Mouse (Mus musculus) embryonic facial prominence, embryonic 13.5 days (tissue): Measurements from ENCODE around the gene Trim12c. TPM values are rescaled to one million over a fixed set of nuclear protein-coding genes. Genes with fewer than 3 reads are reported as not detected.
"Not testable (repeated sequence)": the region's sequence is repeated elsewhere in the genome, so short reads cannot be mapped to it uniquely, and the experiment has no call there.

Experiments
- ATAC-seq: fragments of 200-750 bp; cut with Nextera tagmentation; 2 replicates; pipeline ENCODE4 v1.8.0; 2017; ENCODE audit warnings: low read depth; ENCODE audit not compliant: insufficient number of reproducible peaks, insufficient read depth, low FRiP score, low TSS enrichment
- H3K27ac ChIP-seq: fragments of 300-500 bp; sonication (generic); 2 replicates; pipeline ENCODE4 v1.5.1; 2015; ENCODE audit warnings: moderate library complexity, mild to moderate bottlenecking, inconsistent platforms
- H3K27me3 ChIP-seq: fragments of 300-500 bp; sonication (generic); 2 replicates; pipeline ENCODE4 v1.6.1; 2015; ENCODE audit warnings: mild to moderate bottlenecking, inconsistent platforms
- H3K36me3 ChIP-seq: fragments of 300-500 bp; sonication (generic); 2 replicates; pipeline ENCODE4 v1.6.1; 2015; ENCODE audit warnings: mild to moderate bottlenecking, inconsistent platforms
- H3K4me1 ChIP-seq: fragments of 300-500 bp; sonication (generic); 2 replicates; pipeline ENCODE4 v1.6.1; 2015; ENCODE audit warnings: inconsistent platforms
- H3K4me2 ChIP-seq: fragments of 300-500 bp; sonication (generic); 2 replicates; pipeline ENCODE4 v1.6.1; 2015; ENCODE audit warnings: moderate library complexity, mild to moderate bottlenecking, inconsistent platforms
- H3K4me3 ChIP-seq: fragments of 300-500 bp; sonication (generic); 2 replicates; pipeline ENCODE4 v1.5.1; 2015; ENCODE audit warnings: mild to moderate bottlenecking, inconsistent platforms
- H3K9ac ChIP-seq: fragments of 300-500 bp; sonication (generic); 2 replicates; pipeline ENCODE4 v1.6.1; 2015; ENCODE audit warnings: mild to moderate bottlenecking, inconsistent platforms
- H3K9me3 ChIP-seq: fragments of 300-500 bp; sonication (generic); 2 replicates; pipeline ENCODE4 v1.6.1; 2016; ENCODE audit warnings: inconsistent platforms
- WGBS: fragments of 180-500 bp; shearing (Covaris S2); methylation state at CpG from one replicate; pipeline ENCODE4 v1.1.7; 2015; ENCODE audit warnings: mixed read lengths; 5-methylcytosine and 5-hydroxymethylcytosine counted together
- polyA plus RNA-seq: library from polyadenylated mRNA; unstranded; fragments of >200 nt; fragmentation: Nextera tagmentation; extraction: Ambion mirVana; gene quantifications from 2 replicates; pipeline ENCODE4 v1.2.1, GENCODE M21; 2015

Trim12c gene
- 2.7 and 3.1 TPM in 2 replicates for polyA plus RNA-seq

DNA sequence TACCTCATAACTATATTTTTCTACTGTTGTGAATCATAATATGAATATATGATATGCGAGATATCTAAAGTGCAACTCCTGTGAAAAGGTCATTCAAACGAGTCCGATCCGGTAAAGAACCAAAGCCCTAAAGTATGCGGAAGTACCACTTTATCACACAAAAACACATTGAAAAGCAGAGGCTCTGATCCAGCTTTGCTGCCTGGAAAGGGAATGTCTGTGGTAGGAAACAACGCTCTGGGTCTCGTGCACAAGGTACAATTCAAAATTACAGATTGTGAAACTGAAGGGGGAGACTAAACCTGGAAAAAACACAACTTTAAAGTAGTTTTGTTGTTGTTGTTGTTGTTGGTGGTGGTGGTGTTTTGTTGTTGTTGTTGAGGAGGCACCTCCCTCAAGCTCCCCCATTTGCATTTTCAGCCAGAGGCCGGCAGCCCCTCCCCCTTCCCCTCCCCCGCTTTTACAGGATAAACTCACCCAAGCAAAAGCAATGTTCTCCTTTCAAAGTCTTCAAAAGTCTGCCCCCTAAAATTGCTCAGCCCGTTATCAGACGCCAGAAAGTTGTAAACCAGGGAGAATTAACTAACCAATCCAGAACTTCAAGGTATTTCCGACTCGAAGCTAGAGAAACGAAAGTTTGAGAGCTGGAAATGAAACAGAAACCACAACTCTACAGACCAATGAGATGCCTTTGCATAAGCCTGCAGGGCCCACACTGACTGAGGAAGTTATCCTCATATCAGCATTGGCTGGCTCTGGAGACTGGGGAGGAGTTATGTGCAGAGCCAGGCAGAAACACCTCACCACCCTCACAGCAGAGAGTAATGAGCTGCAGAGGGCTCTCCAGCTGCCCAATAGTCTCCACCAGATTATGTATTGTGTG, at the start of gene Trim12c:
Gene Trim12c, minus strand, starts transcription at position 646 of the 883 bp plus-strand sequence.
- H3K4me3 ChIP-seq = peak within 1 kb of the TSS; percentile 46
- ATAC-seq = peak; percentile 98
- H3K9ac ChIP-seq = peak within 1 kb of the TSS; percentile 63
- 5% methylated on average over 14 of the region's 14 CpGs for WGBS
- no peaks in the 10 kb centered on the region for H3K4me1 ChIP-seq
- no peaks in the 10 kb centered on the region for H3K36me3 ChIP-seq
- no peaks in the 10 kb centered on the region for H3K9me3 ChIP-seq
- peak within 1 kb of the TSS; percentile 62 for H3K4me2 ChIP-seq
- H3K27me3 ChIP-seq = no peaks in the 10 kb centered on the region
- 0 out of 2 replicates have a peak within 1 kb of the TSS, but pooled peaks have one; percentile 28 for H3K27ac ChIP-seq

DNA sequence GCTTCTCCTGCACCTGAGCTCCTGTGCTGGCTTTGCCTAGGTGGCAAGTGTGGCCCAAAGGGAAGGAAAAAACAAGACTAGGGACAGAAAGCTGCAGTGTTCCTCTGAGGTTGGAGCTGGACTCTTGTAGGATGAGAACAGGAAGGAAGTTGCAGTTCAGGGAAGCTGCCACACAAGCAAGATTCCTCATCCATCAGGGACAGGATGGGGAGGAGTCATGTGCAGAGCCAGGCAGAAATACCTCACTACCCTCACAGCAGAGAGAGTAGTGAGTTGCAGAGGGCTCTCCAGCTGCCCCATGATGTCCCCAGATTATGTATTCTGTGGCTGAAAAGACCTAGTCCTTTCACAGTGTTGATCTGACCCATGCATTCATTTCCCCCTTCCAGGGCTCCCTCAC, 48.0 kb upstream of the Trim12c start:
- H3K9ac ChIP-seq = no peak overlapping the region
- no peak overlapping the region for H3K4me2 ChIP-seq
- ATAC-seq = no peak
- no peaks in the 10 kb centered on the region for H3K27me3 ChIP-seq
- no peak overlapping the region for H3K4me3 ChIP-seq
- no peak overlapping the region for H3K27ac ChIP-seq
- H3K4me1 ChIP-seq = no peaks in the 10 kb centered on the region
- no peaks in the 10 kb centered on the region for H3K9me3 ChIP-seq
- H3K36me3 ChIP-seq = no peaks in the 10 kb centered on the region

DNA sequence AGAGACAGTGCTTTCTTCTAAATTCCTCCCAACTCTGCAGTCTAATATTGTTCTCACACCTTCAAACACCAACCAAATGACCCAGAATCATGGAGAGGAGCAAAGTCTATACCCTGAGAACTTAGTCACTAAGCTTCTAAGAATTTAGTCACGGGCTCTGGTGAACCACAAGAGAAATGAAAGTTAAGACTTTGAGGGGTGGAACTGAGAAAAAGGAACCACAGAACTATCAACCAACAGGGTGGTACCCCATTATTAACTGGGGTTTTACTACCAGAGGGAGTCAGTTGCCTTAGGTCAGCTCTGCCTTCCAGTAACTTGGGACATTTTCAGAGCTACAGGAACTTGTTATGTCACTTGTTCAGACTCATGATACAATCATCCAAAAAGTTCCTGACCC, 47.5 kb upstream of the Trim12c start, which contains the start of gene Trim30c:
Gene Trim30c, minus strand, starts transcription at position 140 of the 400 bp plus-strand sequence.
- H3K27ac ChIP-seq = no peak within 1 kb of the TSS
- H3K9ac ChIP-seq = no peak within 1 kb of the TSS
- no peaks in the 10 kb centered on the region for H3K27me3 ChIP-seq
- no peaks in the 10 kb centered on the region for H3K36me3 ChIP-seq
- no peak within 1 kb of the TSS for H3K4me2 ChIP-seq
- WGBS = 70% methylated on average over 1 of the region's 1 CpGs
- no peak within 1 kb of the TSS for H3K4me3 ChIP-seq
- H3K4me1 ChIP-seq = no peaks in the 10 kb centered on the region
- H3K9me3 ChIP-seq = no peaks in the 10 kb centered on the region
- ATAC-seq = no peak

DNA sequence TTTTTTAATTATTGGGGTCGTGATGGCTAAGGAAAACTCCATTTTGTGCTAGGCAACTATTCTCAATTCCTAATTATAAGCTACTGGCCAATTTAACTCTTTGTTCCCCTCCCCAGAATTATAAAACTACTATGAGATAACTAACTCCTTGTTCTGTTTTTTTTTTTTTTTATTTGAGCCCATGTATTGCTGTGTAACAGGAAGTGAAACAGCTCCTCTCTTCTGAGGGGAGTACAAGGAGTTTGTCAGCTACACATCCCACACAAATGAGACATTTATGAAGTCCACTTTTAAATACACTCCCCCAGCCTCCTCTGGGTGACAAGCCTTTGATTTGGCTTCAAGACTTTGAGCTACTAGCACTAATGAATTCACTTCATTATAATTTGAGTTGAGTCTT, 45.3 kb upstream of the Trim12c start:
- H3K36me3 ChIP-seq = no peaks in the 10 kb centered on the region
- no peaks in the 10 kb centered on the region for H3K27me3 ChIP-seq
- no peak overlapping the region for H3K4me3 ChIP-seq
- no peak overlapping the region for H3K27ac ChIP-seq
- no peak for ATAC-seq
- H3K9me3 ChIP-seq = no peaks in the 10 kb centered on the region
- 66% methylated on average over 1 of the region's 1 CpGs for WGBS
- H3K4me2 ChIP-seq = no peak overlapping the region
- H3K9ac ChIP-seq = no peak overlapping the region
- H3K4me1 ChIP-seq = no peaks in the 10 kb centered on the region

DNA sequence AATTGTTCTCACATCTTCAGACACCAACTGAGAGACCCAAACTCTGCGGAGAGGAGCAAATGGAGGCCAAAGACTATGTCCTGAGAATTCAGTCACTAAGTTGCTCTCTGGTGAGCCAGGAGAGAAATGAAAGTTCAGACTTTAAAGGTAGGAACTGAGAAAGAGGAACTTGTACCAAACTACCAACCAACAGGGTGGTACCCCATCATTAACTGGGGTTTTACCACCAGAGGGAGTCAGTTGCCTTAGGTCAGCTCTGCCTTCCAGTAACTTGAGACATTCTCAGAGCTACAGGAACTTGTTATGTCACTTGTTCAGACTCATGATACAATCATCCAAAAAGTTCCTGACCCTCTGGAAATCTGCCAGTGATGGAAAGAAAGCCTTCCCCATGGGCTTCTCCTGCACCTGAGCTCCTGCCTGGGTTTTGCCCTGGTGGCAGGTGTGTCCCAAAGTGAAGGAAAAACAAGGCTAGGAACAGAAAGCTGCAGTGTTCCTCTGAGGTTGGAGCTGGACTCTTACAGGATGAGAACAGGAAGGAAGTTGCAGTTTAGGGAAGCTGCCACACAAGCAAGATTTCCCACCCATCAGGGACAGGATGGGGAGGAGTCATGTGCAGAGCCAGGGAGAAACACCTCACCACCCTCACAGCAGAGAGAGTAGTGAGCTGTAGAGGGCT, 16.7 kb upstream of the Trim12c start, which contains the start of gene Trim30b:
Gene Trim30b, minus strand, starts transcription at position 149 of the 679 bp plus-strand sequence.
- 72% methylated on average over 1 of the region's 1 CpGs for WGBS
- ATAC-seq = no peak
- no peaks in the 10 kb centered on the region for H3K4me1 ChIP-seq

DNA sequence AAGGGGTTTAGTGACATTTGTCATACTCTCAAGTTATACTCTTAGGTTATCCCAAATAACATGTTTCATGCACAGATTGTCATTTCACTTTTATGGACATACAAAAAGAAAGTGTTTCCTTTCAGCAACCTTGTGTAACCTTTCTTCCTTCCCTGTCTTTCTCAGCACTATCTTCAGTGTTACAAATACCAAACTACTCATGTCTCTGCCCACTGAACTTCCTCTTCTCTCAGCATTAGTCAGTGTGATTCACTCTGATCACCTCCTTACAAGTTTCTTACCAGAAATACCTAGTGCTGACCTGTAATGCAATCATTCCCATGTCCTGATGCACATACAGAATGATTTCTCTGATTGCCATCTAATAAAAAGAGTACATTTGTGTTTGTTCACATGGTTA, 13.2 kb upstream of the Trim12c start:
- Histone ChIP-seq H3K27me3 (no peaks in the 10 kb centered on the region), H3K9ac (no peak overlapping the region), H3K4me2 (no peak overlapping the region), H3K36me3 (no peaks in the 10 kb centered on the region), H3K27ac (no peak overlapping the region), H3K9me3 (no peaks in the 10 kb centered on the region), H3K4me1 (no peaks in the 10 kb centered on the region), H3K4me3 (no peak overlapping the region)
- ATAC-seq = no peak

More for the DNA sequence above, 16.7 kb upstream of the Trim12c start, which contains the start of gene Trim30b:
- H3K27ac ChIP-seq = no peak within 1 kb of the TSS
- no peaks in the 10 kb centered on the region for H3K36me3 ChIP-seq
- H3K9ac ChIP-seq = no peak within 1 kb of the TSS
- H3K4me2 ChIP-seq = no peak within 1 kb of the TSS
- no peaks in the 10 kb centered on the region for H3K27me3 ChIP-seq
- no peaks in the 10 kb centered on the region for H3K9me3 ChIP-seq
- no peak within 1 kb of the TSS for H3K4me3 ChIP-seq

DNA sequence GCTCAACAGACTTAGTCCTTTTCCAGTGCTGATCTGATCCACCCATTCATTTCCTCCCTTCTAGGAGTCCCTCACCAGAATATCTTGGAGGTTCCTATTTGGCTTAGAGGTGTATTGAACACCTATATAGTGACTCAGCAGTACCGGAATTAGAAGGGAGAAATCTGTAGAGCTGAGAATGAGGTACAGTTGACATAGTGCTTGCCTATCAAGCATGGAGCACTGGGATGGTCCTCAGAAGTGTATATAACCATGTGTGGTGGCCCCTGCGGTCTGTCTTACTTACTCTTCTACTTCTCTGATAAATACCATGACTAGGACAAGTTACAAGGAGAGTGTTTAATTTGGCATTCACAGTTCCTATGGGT, 422 bp upstream of the Trim12c start:
- no peaks in the 10 kb centered on the region for H3K27me3 ChIP-seq
- 0 out of 2 replicates have a peak overlapping the region, but pooled peaks have one; percentile 28 for H3K27ac ChIP-seq
- H3K4me3 ChIP-seq = peak overlapping the region; percentile 46
- no peaks in the 10 kb centered on the region for H3K4me1 ChIP-seq
- WGBS = 65% methylated on average over 2 of the region's 2 CpGs
- no peaks in the 10 kb centered on the region for H3K36me3 ChIP-seq
- peak overlapping the region; percentile 62 for H3K4me2 ChIP-seq
- no peaks in the 10 kb centered on the region for H3K9me3 ChIP-seq
- 0 out of 2 replicates have a peak, but pooled peaks have one; percentile 18 for ATAC-seq
- no peak overlapping the region for H3K9ac ChIP-seq

DNA sequence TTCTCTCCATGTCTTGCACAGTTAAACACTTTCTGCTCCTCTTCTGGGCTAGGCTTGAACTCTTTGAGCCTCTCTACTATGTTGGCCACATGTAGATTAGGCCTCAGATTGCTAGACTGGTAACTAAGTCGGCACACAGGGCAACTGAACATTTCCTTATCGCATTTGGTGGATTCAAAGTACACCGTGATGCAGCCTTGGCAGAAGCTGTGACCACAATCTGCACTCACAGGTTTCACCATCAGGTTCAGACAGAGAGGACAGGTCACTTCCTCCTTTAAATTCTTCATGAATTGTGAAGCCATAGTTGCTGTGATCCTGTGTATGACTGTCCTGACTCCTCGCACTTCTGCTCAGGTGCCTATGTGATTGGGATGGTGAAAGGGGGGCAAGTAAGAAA, 5.1 kb downstream of the Trim12c start:
- not testable (repeated sequence) for H3K36me3 ChIP-seq, H3K4me1 ChIP-seq, H3K27ac ChIP-seq, H3K4me2 ChIP-seq, H3K9ac ChIP-seq, H3K9me3 ChIP-seq, H3K27me3 ChIP-seq, H3K4me3 ChIP-seq, ATAC-seq
- 86% methylated on average over 4 of the region's 4 CpGs for WGBS

DNA sequence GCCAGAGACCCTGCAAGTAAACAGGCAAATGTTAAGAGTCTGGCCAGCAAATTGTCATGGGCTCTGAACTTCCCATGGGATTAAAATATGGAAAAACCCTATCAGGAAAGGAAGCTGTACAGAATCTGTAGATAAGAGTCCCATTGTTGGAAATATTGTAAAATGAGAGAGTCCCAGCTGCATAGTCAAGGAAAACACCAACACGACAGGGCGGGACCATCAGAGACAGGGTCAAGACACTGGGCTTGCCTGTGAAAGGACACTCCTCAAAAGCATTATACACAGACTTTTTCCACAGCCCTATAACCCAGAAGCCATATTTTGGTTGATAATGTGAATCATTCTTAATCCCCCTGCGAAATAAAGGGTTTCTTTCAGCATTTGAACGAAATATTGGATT, 12.4 kb downstream of the Trim12c start:
- not testable (repeated sequence) for H3K4me3 ChIP-seq, H3K4me1 ChIP-seq, ATAC-seq, H3K27ac ChIP-seq, H3K36me3 ChIP-seq, H3K27me3 ChIP-seq, H3K9me3 ChIP-seq, H3K4me2 ChIP-seq, H3K9ac ChIP-seq
- 89% methylated on average over 4 of the region's 4 CpGs for WGBS

DNA sequence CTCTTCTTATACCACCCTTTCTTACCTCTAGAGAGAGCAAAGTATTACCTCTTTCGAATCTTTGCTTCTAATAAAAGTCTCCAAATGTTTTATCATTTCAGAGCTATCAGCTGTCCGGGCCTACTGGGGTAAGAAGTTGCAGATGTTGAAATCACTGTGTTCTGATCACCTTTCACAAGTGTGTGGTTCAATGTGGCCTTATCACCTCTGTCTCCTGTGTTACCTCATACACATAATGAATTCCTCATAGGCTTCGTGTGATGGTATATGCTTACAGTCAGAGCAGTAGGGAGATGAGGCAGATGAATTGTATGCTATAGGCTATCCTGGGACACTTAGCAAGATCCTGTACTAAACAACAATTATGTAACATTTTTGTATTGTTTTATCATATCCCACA, 17.6 kb downstream of the Trim12c start:
- not testable (repeated sequence) for H3K36me3 ChIP-seq, ATAC-seq, H3K4me1 ChIP-seq, H3K9ac ChIP-seq, H3K4me2 ChIP-seq, H3K27me3 ChIP-seq, H3K27ac ChIP-seq, H3K9me3 ChIP-seq, H3K4me3 ChIP-seq
- 76% methylated on average over 3 of the region's 3 CpGs for WGBS

DNA sequence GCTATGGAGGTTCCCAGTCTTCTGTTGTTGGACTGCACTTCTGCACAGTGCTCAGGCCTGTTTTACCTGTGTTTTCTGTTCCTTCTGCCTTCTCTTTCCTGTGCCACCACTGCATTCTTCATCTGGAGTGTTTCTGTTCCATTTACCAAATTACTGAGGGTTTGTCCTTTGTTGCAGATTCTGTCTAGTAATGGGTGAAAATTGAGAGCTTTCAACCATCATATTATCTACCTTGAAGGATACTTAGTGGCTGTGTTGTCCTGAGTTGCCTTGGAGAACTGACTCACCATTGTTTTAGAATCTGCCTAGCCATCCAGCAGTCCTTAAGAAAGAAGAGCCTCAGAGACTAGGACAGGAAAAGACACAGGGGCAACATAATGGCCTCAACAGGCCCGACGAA, 24.0 kb downstream of the Trim12c start, which contains the start of gene Trim34b:
Gene Trim34b, plus strand, starts transcription at position 301 of the 400 bp plus-strand sequence.
- ATAC-seq, H3K36me3 ChIP-seq, H3K9me3 ChIP-seq, H3K4me3 ChIP-seq, H3K9ac ChIP-seq, H3K4me1 ChIP-seq, H3K27ac ChIP-seq, H3K4me2 ChIP-seq, H3K27me3 ChIP-seq: not testable (repeated sequence)
- WGBS = 83% methylated on average over 2 of the region's 2 CpGs

DNA sequence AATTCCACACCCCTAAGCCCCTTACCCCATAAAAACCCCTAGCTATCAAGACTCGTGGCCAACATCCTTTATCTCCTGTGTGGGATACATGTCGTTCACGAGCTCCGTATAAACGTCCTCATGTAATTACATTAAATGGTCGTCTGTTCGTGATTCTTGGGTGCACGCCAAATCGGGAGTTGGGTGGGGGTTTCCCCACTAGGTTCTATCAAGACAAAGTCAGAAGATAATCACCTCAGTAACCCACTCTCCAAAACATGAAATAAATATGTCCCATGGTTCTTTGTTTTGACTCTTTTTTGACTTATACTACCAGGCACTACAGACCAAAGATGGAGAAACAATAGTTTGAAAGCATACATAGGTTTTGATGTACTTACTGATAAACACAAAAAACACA, 31.1 kb downstream of the Trim12c start:
- Histone ChIP-seq H3K27ac (no peak overlapping the region), H3K36me3 (no peaks in the 10 kb centered on the region), H3K9ac (no peak overlapping the region), H3K4me1 (no peaks in the 10 kb centered on the region), H3K4me2 (no peak overlapping the region), H3K4me3 (no peak overlapping the region), H3K9me3 (no peaks in the 10 kb centered on the region), H3K27me3 (no peaks in the 10 kb centered on the region)
- WGBS = 78% methylated on average over 9 of the region's 9 CpGs
- no peak for ATAC-seq
